Comparison of ENCODE assay signal across 9 mouse cellular contexts in the genomic region with DNA sequence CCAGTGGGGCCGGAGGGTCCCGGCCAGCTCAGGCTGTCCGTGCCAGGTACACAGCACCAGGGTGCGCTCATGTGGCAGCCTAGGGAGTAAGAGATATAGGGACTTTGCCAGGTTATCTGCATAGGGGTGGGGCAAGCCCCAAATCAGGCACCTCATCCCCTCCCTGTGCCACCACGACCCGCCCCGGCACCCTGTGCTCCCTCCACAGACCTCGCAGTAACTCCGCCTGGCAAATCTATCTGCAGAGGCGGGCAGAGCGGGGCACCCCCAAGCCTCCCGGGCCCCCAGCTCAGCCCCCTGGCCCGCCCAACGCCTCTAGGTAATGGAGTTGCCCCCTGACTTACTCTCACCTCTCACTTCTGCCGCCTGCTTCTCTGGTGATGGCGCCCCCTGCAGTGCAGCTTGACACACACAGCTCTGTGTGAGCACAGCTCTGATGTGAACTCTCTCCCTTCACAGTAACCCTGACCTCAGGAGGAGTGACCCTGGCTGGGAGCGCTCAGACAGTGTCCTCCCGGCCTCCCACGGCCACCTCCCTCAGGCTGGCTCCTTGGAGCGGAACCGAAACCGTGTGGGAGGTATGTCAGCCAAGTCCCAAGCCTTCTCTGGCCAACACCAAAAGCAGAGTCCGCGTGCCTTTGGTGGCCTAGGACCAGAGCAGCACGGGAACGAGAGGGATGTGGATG. TPM values are rescaled to one million over a fixed set of nuclear protein-coding genes. Genes with fewer than 3 reads are reported as not detected.
DNase-seq lines count a peak whose midpoint lies in the region; ATAC-seq and TF ChIP-seq lines count a peak whose summit lies in the region.
"Had no signal": no experiment of that assay in that cellular context is flagged by ENCODE, and none has a peak within 500 bp of the region (broad histone marks: within the 10 kb centered on the region; RNA-seq: fewer than 3 reads in every experiment).

No protein-coding gene starts in this region.

- TF ChIP-seq EP300 in MEL (IDR thresholded peaks at IDR 0.05; ENCODE audit: low read depth in 1 of 2, low read length in 2 of 2) = no peak

- no peaks in the 10 kb centered on the region for H3K79me2 ChIP-seq in MEL (ENCODE audit: control insufficient read depth, insufficient read depth, low read length, poor library complexity)

- H3K4me3 ChIP-seq in hindbrain, embryonic 11.5 days (ENCODE audit: low read depth, low read length) = no peak overlapping the region
- no peak overlapping the region for H3K4me3 ChIP-seq in hindbrain, embryonic 10.5 days
- H3K4me3 ChIP-seq in MEL (ENCODE audit: control insufficient read depth in 1 of 2, insufficient read depth in 1 of 2, low read depth in 2 of 2, low read length in 2 of 2) = no peak overlapping the region
- no peak overlapping the region for H3K4me3 ChIP-seq in kidney, embryonic 14.5 days (ENCODE audit: low read length)
- no peak overlapping the region for H3K4me3 ChIP-seq in forebrain, embryonic 10.5 days

- DNase-seq in hindbrain, embryonic 11.5 days (ENCODE audit: low spot score) = peak; percentile 25
- DNase-seq in hindbrain, embryonic 10.5 days (ENCODE audit: low spot score) = no peak
- DNase-seq in MEL (ENCODE audit: low read depth, low spot score) = peak; percentile 53
- peak; percentile 32 for DNase-seq in retina, postnatal 1 day
- DNase-seq in left cerebral cortex, adult 8-10 months (ENCODE audit: low spot score in 2 of 2) = no peak
- no peak for DNase-seq in forebrain, embryonic 10.5 days (ENCODE audit: extremely low spot score, low spot score)

- 85% methylated on average over 25 of the region's 26 CpGs for WGBS in hindbrain, embryonic 11.5 days
- WGBS in hindbrain, embryonic 10.5 days = 87% methylated on average over 26 of the region's 26 CpGs
- WGBS in kidney, embryonic 14.5 days = 71% methylated on average over 26 of the region's 26 CpGs
- 89% methylated on average over 26 of the region's 26 CpGs for WGBS in forebrain, embryonic 10.5 days

- TF ChIP-seq POLR2A in MEL (IDR thresholded peaks at IDR 0.05; ENCODE audit: control insufficient read depth in 1 of 2, insufficient read depth in 1 of 2, low read depth in 1 of 2, low read length in 2 of 2, poor library complexity in 1 of 2) = no peak

- H3K27me3 ChIP-seq in hindbrain, embryonic 11.5 days (ENCODE audit: control insufficient read depth, insufficient read depth, low read length) = no peaks in the 10 kb centered on the region
- no peaks in the 10 kb centered on the region for H3K27me3 ChIP-seq in hindbrain, embryonic 10.5 days (ENCODE audit: insufficient read depth, poor library complexity, severe bottlenecking)
- H3K27me3 ChIP-seq in MEL (ENCODE audit: control insufficient read depth in 1 of 2, insufficient read depth in 2 of 2, low read length in 2 of 2) = no peaks in the 10 kb centered on the region
- no peaks in the 10 kb centered on the region for H3K27me3 ChIP-seq in kidney, embryonic 14.5 days (ENCODE audit: control insufficient read depth, insufficient read depth, low read length)
- no peaks in the 10 kb centered on the region for H3K27me3 ChIP-seq in forebrain, embryonic 10.5 days (ENCODE audit: poor library complexity, severe bottlenecking)

- ATAC-seq in hindbrain, embryonic 11.5 days (ENCODE audit: low FRiP score) = no peak
- ATAC-seq in kidney, embryonic 14.5 days (ENCODE audit: low FRiP score, low TSS enrichment) = peak; percentile 65
- no peak for ATAC-seq in activated CD4-positive, CD25-positive, alpha-beta regulatory T cell, adult 4 months

- H3K27ac ChIP-seq in hindbrain, embryonic 11.5 days (ENCODE audit: low read depth, low read length) = no peak overlapping the region
- H3K27ac ChIP-seq in hindbrain, embryonic 10.5 days = no peak overlapping the region
- no peak overlapping the region for H3K27ac ChIP-seq in MEL (ENCODE audit: control insufficient read depth, low read depth, low read length)
- H3K27ac ChIP-seq in kidney, embryonic 14.5 days (ENCODE audit: low read depth, low read length) = 0 out of 2 replicates have a peak overlapping the region, but pooled peaks have one; percentile 17
- no peak overlapping the region for H3K27ac ChIP-seq in forebrain, embryonic 10.5 days

- H3K4me1 ChIP-seq in hindbrain, embryonic 11.5 days (replicated peaks; ENCODE audit: control insufficient read depth, insufficient read depth, low read length) = no peaks in the 10 kb centered on the region
- H3K4me1 ChIP-seq in hindbrain, embryonic 10.5 days (replicated peaks) = no peaks in the 10 kb centered on the region
- no peaks in the 10 kb centered on the region for H3K4me1 ChIP-seq in MEL (ENCODE audit: control insufficient read depth in 1 of 2, insufficient read depth in 2 of 2, low read length in 2 of 2)
- 0 out of 2 replicates have a peak, but pooled peaks cover 4% of the 10 kb centered on the region for H3K4me1 ChIP-seq in kidney, embryonic 14.5 days (ENCODE audit: control insufficient read depth, insufficient read depth, low read length)
- H3K4me1 ChIP-seq in forebrain, embryonic 10.5 days = no peaks in the 10 kb centered on the region

- peak; percentile 28 for TF ChIP-seq RAD21 in MEL (IDR thresholded peaks at IDR 0.05; ENCODE audit: low read depth, low read length)

- H3K36me3 ChIP-seq in hindbrain, embryonic 11.5 days (ENCODE audit: control insufficient read depth, insufficient read depth, low read length) = peaks cover 15% of the 10 kb centered on the region; the same call in 1 of the 2 replicates
- H3K36me3 ChIP-seq in hindbrain, embryonic 10.5 days = peaks cover 99% of the 10 kb centered on the region
- peaks cover 0 to 11% of the 10 kb centered on the region in 2 experiments; a peak in 2 of 4 replicates for H3K36me3 ChIP-seq in MEL (ENCODE audit: control insufficient read depth in 1 of 2, insufficient read depth in 2 of 2, low read length in 2 of 2)
- H3K36me3 ChIP-seq in kidney, embryonic 14.5 days (ENCODE audit: control insufficient read depth, insufficient read depth, low read length) = peaks cover 95% of the 10 kb centered on the region
- peaks cover 100% of the 10 kb centered on the region for H3K36me3 ChIP-seq in forebrain, embryonic 10.5 days (replicated peaks)

- peak; percentile 53 to 91 (median 69); a peak in 5 of 6 replicates for TF ChIP-seq CTCF in MEL (IDR thresholded peaks at IDR 0.05 in 2 of 3, conservative IDR thresholded peaks at IDR 0.05 in 1 of 3; ENCODE audit: control insufficient read depth in 1 of 3, insufficient read depth in 1 of 3, low read depth in 2 of 3, low read length in 3 of 3, poor library complexity in 1 of 3, severe bottlenecking in 1 of 3)

- no peak overlapping the region for H3K4me2 ChIP-seq in hindbrain, embryonic 11.5 days (replicated peaks; ENCODE audit: low read depth, low read length)
- H3K4me2 ChIP-seq in kidney, embryonic 14.5 days (replicated peaks; ENCODE audit: low read depth, low read length) = no peak overlapping the region

- no peak overlapping the region for H3K9ac ChIP-seq in hindbrain, embryonic 11.5 days (ENCODE audit: low read depth, low read length)
- H3K9ac ChIP-seq in MEL (ENCODE audit: control insufficient read depth, low read depth, low read length, poor library complexity, severe bottlenecking) = no peak overlapping the region
- H3K9ac ChIP-seq in kidney, embryonic 14.5 days (ENCODE audit: low read depth, low read length) = 0 out of 2 replicates have a peak overlapping the region, but pooled peaks have one; percentile 12

- no peaks in the 10 kb centered on the region for H3K9me3 ChIP-seq in hindbrain, embryonic 11.5 days (ENCODE audit: control insufficient read depth, low read length)
- H3K9me3 ChIP-seq in hindbrain, embryonic 10.5 days = no peaks in the 10 kb centered on the region
- H3K9me3 ChIP-seq in MEL (replicated peaks; ENCODE audit: insufficient read depth, low read length) = no peaks in the 10 kb centered on the region
- no peaks in the 10 kb centered on the region for H3K9me3 ChIP-seq in kidney, embryonic 14.5 days (ENCODE audit: control insufficient read depth, low read length)
- H3K9me3 ChIP-seq in forebrain, embryonic 10.5 days = no peaks in the 10 kb centered on the region

RNA-seq across cellular contexts. Expression of gene 4930544D05Rik, which starts 7.1 kb away (rescaled TPM):
- polyA plus RNA-seq in hindbrain, embryonic 11.5 days (2014; fragmentation: Nextera tagmentation; extraction: Ambion mirVana) = not detected in 2 replicates
- polyA plus RNA-seq in hindbrain, embryonic 10.5 days (2016; fragmentation: Nextera tagmentation; extraction: Ambion mirVana) = not detected in 2 replicates
- not detected in 2 replicates for total RNA-seq in MEL (2012; rRNA removed)
- polyA plus RNA-seq in MEL (2012; ENCODE audit: insufficient read depth in 1 of 2, insufficient read length in 2 of 2, low read depth in 1 of 2, low replicate concordance in 2 of 2, missing spikeins in 1 of 2) = under 1 TPM in 1 of 2 experiments, not detected in 1; 0.10 TPM
- not detected in 2 replicates for polyA plus RNA-seq in kidney, embryonic 14.5 days (2014; fragmentation: Nextera tagmentation; extraction: Ambion mirVana)
- not detected for polyA plus RNA-seq in activated CD4-positive, CD25-positive, alpha-beta regulatory T cell, adult 4 months (2017; shearing (Covaris generic))
- total RNA-seq in left cerebral cortex, adult 8-10 months (2022) = under 1 TPM in 2 of 4 experiments, not detected in 2; 0.51 to 0.59 TPM
- not detected in 2 replicates for polyA plus RNA-seq in forebrain, embryonic 10.5 days (2016; fragmentation: Nextera tagmentation; extraction: Ambion mirVana)
- total RNA-seq: left cerebral cortex, postnatal 36 days had no signal

RNA-seq across cellular contexts. Expression of gene Chrne, which starts 10.5 kb away (rescaled TPM):
- not detected in 2 replicates for polyA plus RNA-seq in hindbrain, embryonic 11.5 days (2014; fragmentation: Nextera tagmentation; extraction: Ambion mirVana)
- polyA plus RNA-seq in hindbrain, embryonic 10.5 days (2016; fragmentation: Nextera tagmentation; extraction: Ambion mirVana) = not detected in 2 replicates
- 0.54 TPM in 1 of 2 replicates, not detected in the other for total RNA-seq in MEL (2012; rRNA removed)
- polyA plus RNA-seq in MEL (2012; ENCODE audit: insufficient read depth in 1 of 2, insufficient read length in 2 of 2, low read depth in 1 of 2, low replicate concordance in 2 of 2, missing spikeins in 1 of 2) = under 1 TPM in 1 of 2 experiments, not detected in 1; 0.33 TPM
- polyA plus RNA-seq in kidney, embryonic 14.5 days (2014; fragmentation: Nextera tagmentation; extraction: Ambion mirVana) = not detected in 2 replicates
- polyA plus RNA-seq in activated CD4-positive, CD25-positive, alpha-beta regulatory T cell, adult 4 months (2017; shearing (Covaris generic)) = 1 to 10 TPM; 1.3 to 1.4 TPM
- not detected for total RNA-seq in left cerebral cortex, adult 8-10 months (2022)
- not detected in 2 replicates for polyA plus RNA-seq in forebrain, embryonic 10.5 days (2016; fragmentation: Nextera tagmentation; extraction: Ambion mirVana)
- total RNA-seq: left cerebral cortex, postnatal 36 days had no signal

RNA-seq across cellular contexts. Expression of gene Gp1ba, which starts 30.4 kb away (rescaled TPM):
- 0.64 and 1.2 TPM in 2 replicates for polyA plus RNA-seq in hindbrain, embryonic 11.5 days (2014; fragmentation: Nextera tagmentation; extraction: Ambion mirVana)
- 0.34 and 0.80 TPM in 2 replicates for polyA plus RNA-seq in hindbrain, embryonic 10.5 days (2016; fragmentation: Nextera tagmentation; extraction: Ambion mirVana)
- 0.98 and 1.6 TPM in 2 replicates for total RNA-seq in MEL (2012; rRNA removed)
- polyA plus RNA-seq in MEL (2012; ENCODE audit: insufficient read depth in 1 of 2, insufficient read length in 2 of 2, low read depth in 1 of 2, low replicate concordance in 2 of 2, missing spikeins in 1 of 2) = 1 to 10 TPM in 1 of 2 experiments, not detected in 1; 5.0 TPM
- polyA plus RNA-seq in kidney, embryonic 14.5 days (2014; fragmentation: Nextera tagmentation; extraction: Ambion mirVana) = 0.29 and 0.35 TPM in 2 replicates
- under 1 TPM; 0.17 to 0.52 TPM for polyA plus RNA-seq in activated CD4-positive, CD25-positive, alpha-beta regulatory T cell, adult 4 months (2017; shearing (Covaris generic))
- total RNA-seq in left cerebral cortex, adult 8-10 months (2022) = not detected
- polyA plus RNA-seq in forebrain, embryonic 10.5 days (2016; fragmentation: Nextera tagmentation; extraction: Ambion mirVana) = 0.56 and 1.00 TPM in 2 replicates
- total RNA-seq: left cerebral cortex, postnatal 36 days had no signal

RNA-seq across cellular contexts. Expression of gene Rnf167, which starts 38.5 kb away (rescaled TPM):
- 86.6 and 94.3 TPM in 2 replicates for polyA plus RNA-seq in hindbrain, embryonic 11.5 days (2014; fragmentation: Nextera tagmentation; extraction: Ambion mirVana)
- polyA plus RNA-seq in hindbrain, embryonic 10.5 days (2016; fragmentation: Nextera tagmentation; extraction: Ambion mirVana) = 90.6 and 97.1 TPM in 2 replicates
- 30.4 and 31.4 TPM in 2 replicates for total RNA-seq in MEL (2012; rRNA removed)
- polyA plus RNA-seq in MEL (2012; ENCODE audit: insufficient read depth in 1 of 2, insufficient read length in 2 of 2, low read depth in 1 of 2, low replicate concordance in 2 of 2, missing spikeins in 1 of 2) = 10 to 100 TPM in 1 of 2 experiments, not detected in 1; 44.4 TPM
- 83.0 and 109 TPM in 2 replicates for polyA plus RNA-seq in kidney, embryonic 14.5 days (2014; fragmentation: Nextera tagmentation; extraction: Ambion mirVana)
- 100 to 1,000 TPM; 281 to 288 TPM for polyA plus RNA-seq in activated CD4-positive, CD25-positive, alpha-beta regulatory T cell, adult 4 months (2017; shearing (Covaris generic))
- 10 to 100 TPM; 87.8 to 96.5 (median 89.7) TPM for total RNA-seq in left cerebral cortex, adult 8-10 months (2022)
- polyA plus RNA-seq in forebrain, embryonic 10.5 days (2016; fragmentation: Nextera tagmentation; extraction: Ambion mirVana) = 71.3 and 79.9 TPM in 2 replicates

RNA-seq across cellular contexts. Expression of gene Slc25a11, which starts 38.8 kb away (rescaled TPM):
- 138 and 145 TPM in 2 replicates for polyA plus RNA-seq in hindbrain, embryonic 11.5 days (2014; fragmentation: Nextera tagmentation; extraction: Ambion mirVana)
- polyA plus RNA-seq in hindbrain, embryonic 10.5 days (2016; fragmentation: Nextera tagmentation; extraction: Ambion mirVana) = 144 and 155 TPM in 2 replicates
- 96.3 and 104 TPM in 2 replicates for total RNA-seq in MEL (2012; rRNA removed)
- 100 to 1,000 TPM; 114 to 145 TPM for polyA plus RNA-seq in MEL (2012; ENCODE audit: insufficient read depth in 1 of 2, insufficient read length in 2 of 2, low read depth in 1 of 2, low replicate concordance in 2 of 2, missing spikeins in 1 of 2)
- polyA plus RNA-seq in kidney, embryonic 14.5 days (2014; fragmentation: Nextera tagmentation; extraction: Ambion mirVana) = 153 and 171 TPM in 2 replicates
- 100 to 1,000 TPM in 1 of 2 experiments, 10 to 100 TPM in 1; 80.4 to 124 TPM for polyA plus RNA-seq in activated CD4-positive, CD25-positive, alpha-beta regulatory T cell, adult 4 months (2017; shearing (Covaris generic))
- 100 to 1,000 TPM; 124 to 140 (median 132) TPM for total RNA-seq in left cerebral cortex, adult 8-10 months (2022)
- polyA plus RNA-seq in forebrain, embryonic 10.5 days (2016; fragmentation: Nextera tagmentation; extraction: Ambion mirVana) = 138 TPM in 2 replicates

Comparison
In these comparisons a context has a peak if more than half of its experiments do, and no peak if none do; other contexts are left out.
1. DNase-seq: peak in hindbrain, embryonic 11.5 days (single experiment), MEL (single experiment) and retina, postnatal 1 day (single experiment); none in hindbrain, embryonic 10.5 days (single experiment), left cerebral cortex, adult 8-10 months (0 of 2) and forebrain, embryonic 10.5 days (single experiment).